Mouse (Mus musculus): ENCODE measurements at regions not wholly inside any gene's neighbourhood (a gene's known extent, or its start where the extent isn't known, plus 50 kb on each side); places are given as distances from the start of the nearest gene placed in this dataset.

GRCm38 (mm10) chr6:140112054-140112453 is 70.8 kb upstream of the Plcz1 start:
- Histone ChIP-seq H3K27me3 (ENCODE audit: control insufficient read depth, insufficient read depth, low read depth, low read length) (no peaks in the 10 kb centered on the region), H3K9ac (ENCODE audit: low read depth, low read length) (no peak overlapping the region), H3K9me3 (replicated peaks; ENCODE audit: control insufficient read depth, low read length, poor library complexity, severe bottlenecking) (no peaks in the 10 kb centered on the region), H3K4me2 (ENCODE audit: low read length) (no peak overlapping the region), H3K4me1 (ENCODE audit: control insufficient read depth, insufficient read depth, low read length) (0 out of 2 replicates have a peak, but pooled peaks cover 2% of the 10 kb centered on the region), H3K36me3 (ENCODE audit: control insufficient read depth, insufficient read depth, low read length) (no peaks in the 10 kb centered on the region), H3K27ac (ENCODE audit: low read length) (no peak overlapping the region), H3K4me3 (ENCODE audit: low read depth, low read length) (no peak overlapping the region)
- 87% methylated on average over 10 of the region's 10 CpGs for WGBS
- ATAC-seq, result no peak

- H3K4me2 ChIP-seq (ENCODE audit: low read length), result no peak overlapping the region
- 66% methylated on average over 8 of the region's 8 CpGs for WGBS
- no peak overlapping the region for H3K9ac ChIP-seq (ENCODE audit: low read depth, low read length)
- H3K36me3 ChIP-seq (ENCODE audit: control insufficient read depth, insufficient read depth, low read length), result no peaks in the 10 kb centered on the region
- H3K27me3 ChIP-seq (ENCODE audit: control insufficient read depth, insufficient read depth, low read depth, low read length), result no peaks in the 10 kb centered on the region
- no peak overlapping the region for H3K27ac ChIP-seq (ENCODE audit: low read length)
- no peak for ATAC-seq
- H3K9me3 ChIP-seq (replicated peaks; ENCODE audit: control insufficient read depth, low read length, poor library complexity, severe bottlenecking), result no peaks in the 10 kb centered on the region
- H3K4me3 ChIP-seq (ENCODE audit: low read depth, low read length), result no peak overlapping the region
- 0 out of 2 replicates have a peak, but pooled peaks cover 2% of the 10 kb centered on the region for H3K4me1 ChIP-seq (ENCODE audit: control insufficient read depth, insufficient read depth, low read length)
Observed at GRCm38 (mm10) chr6:140108083-140108482, 66.8 kb upstream of the Plcz1 start.

GRCm38 (mm10) chr6:140107628-140108027 is 66.4 kb upstream of the Plcz1 start:
- Histone ChIP-seq H3K27me3 (ENCODE audit: control insufficient read depth, insufficient read depth, low read depth, low read length) (no peaks in the 10 kb centered on the region), H3K9me3 (replicated peaks; ENCODE audit: control insufficient read depth, low read length, poor library complexity, severe bottlenecking) (no peaks in the 10 kb centered on the region), H3K4me2 (ENCODE audit: low read length) (no peak overlapping the region), H3K4me3 (ENCODE audit: low read depth, low read length) (no peak overlapping the region), H3K27ac (ENCODE audit: low read length) (no peak overlapping the region), H3K4me1 (ENCODE audit: control insufficient read depth, insufficient read depth, low read length) (0 out of 2 replicates have a peak, but pooled peaks cover 2% of the 10 kb centered on the region), H3K9ac (ENCODE audit: low read depth, low read length) (no peak overlapping the region), H3K36me3 (ENCODE audit: control insufficient read depth, insufficient read depth, low read length) (no peaks in the 10 kb centered on the region)
- 81% methylated on average over 16 of the region's 16 CpGs for WGBS
- ATAC-seq, result no peak

GRCm38 (mm10) chr6:140106141-140106540 is 64.9 kb upstream of the Plcz1 start:
- H3K36me3 ChIP-seq (ENCODE audit: control insufficient read depth, insufficient read depth, low read length), result no peaks in the 10 kb centered on the region
- no peak for ATAC-seq
- WGBS, result 92% methylated on average over 5 of the region's 5 CpGs
- no peak overlapping the region for H3K4me3 ChIP-seq (ENCODE audit: low read depth, low read length)
- H3K27ac ChIP-seq (ENCODE audit: low read length), result no peak overlapping the region
- H3K9me3 ChIP-seq (replicated peaks; ENCODE audit: control insufficient read depth, low read length, poor library complexity, severe bottlenecking), result no peaks in the 10 kb centered on the region
- 0 out of 2 replicates have a peak, but pooled peaks cover 2% of the 10 kb centered on the region for H3K4me1 ChIP-seq (ENCODE audit: control insufficient read depth, insufficient read depth, low read length)
- H3K27me3 ChIP-seq (ENCODE audit: control insufficient read depth, insufficient read depth, low read depth, low read length), result no peaks in the 10 kb centered on the region
- no peak overlapping the region for H3K4me2 ChIP-seq (ENCODE audit: low read length)
- H3K9ac ChIP-seq (ENCODE audit: low read depth, low read length), result no peak overlapping the region

- Histone ChIP-seq H3K4me3 (ENCODE audit: low read depth, low read length) (no peak overlapping the region), H3K36me3 (ENCODE audit: control insufficient read depth, insufficient read depth, low read length) (no peaks in the 10 kb centered on the region), H3K27me3 (ENCODE audit: control insufficient read depth, insufficient read depth, low read depth, low read length) (no peaks in the 10 kb centered on the region), H3K27ac (ENCODE audit: low read length) (no peak overlapping the region), H3K9ac (ENCODE audit: low read depth, low read length) (no peak overlapping the region), H3K9me3 (replicated peaks; ENCODE audit: control insufficient read depth, low read length, poor library complexity, severe bottlenecking) (no peaks in the 10 kb centered on the region), H3K4me2 (ENCODE audit: low read length) (no peak overlapping the region), H3K4me1 (ENCODE audit: control insufficient read depth, insufficient read depth, low read length) (peaks cover under 1% of the 10 kb centered on the region; the same call in 1 of the 2 replicates)
- no peak for ATAC-seq
- WGBS, result 87% methylated on average over 6 of the region's 6 CpGs
Observed at GRCm38 (mm10) chr6:140102043-140102442, 60.8 kb upstream of the Plcz1 start.

GRCm38 (mm10) chr6:140095416-140095815 is 54.2 kb upstream of the Plcz1 start:
- Histone ChIP-seq H3K36me3 (ENCODE audit: control insufficient read depth, insufficient read depth, low read length) (no peaks in the 10 kb centered on the region), H3K9ac (ENCODE audit: low read depth, low read length) (no peak overlapping the region), H3K4me1 (ENCODE audit: control insufficient read depth, insufficient read depth, low read length) (peaks cover 2% of the 10 kb centered on the region; the same call in 1 of the 2 replicates), H3K9me3 (replicated peaks; ENCODE audit: control insufficient read depth, low read length, poor library complexity, severe bottlenecking) (no peaks in the 10 kb centered on the region), H3K4me3 (ENCODE audit: low read depth, low read length) (no peak overlapping the region), H3K27ac (ENCODE audit: low read length) (no peak overlapping the region), H3K4me2 (ENCODE audit: low read length) (no peak overlapping the region), H3K27me3 (ENCODE audit: control insufficient read depth, insufficient read depth, low read depth, low read length) (no peaks in the 10 kb centered on the region)
- 83% methylated on average over 10 of the region's 10 CpGs for WGBS
- ATAC-seq, result 0 out of 2 replicates have a peak, but pooled peaks have one; percentile 32

All from midbrain, embryonic 16.5 days (tissue).